In the genomic region with DNA sequence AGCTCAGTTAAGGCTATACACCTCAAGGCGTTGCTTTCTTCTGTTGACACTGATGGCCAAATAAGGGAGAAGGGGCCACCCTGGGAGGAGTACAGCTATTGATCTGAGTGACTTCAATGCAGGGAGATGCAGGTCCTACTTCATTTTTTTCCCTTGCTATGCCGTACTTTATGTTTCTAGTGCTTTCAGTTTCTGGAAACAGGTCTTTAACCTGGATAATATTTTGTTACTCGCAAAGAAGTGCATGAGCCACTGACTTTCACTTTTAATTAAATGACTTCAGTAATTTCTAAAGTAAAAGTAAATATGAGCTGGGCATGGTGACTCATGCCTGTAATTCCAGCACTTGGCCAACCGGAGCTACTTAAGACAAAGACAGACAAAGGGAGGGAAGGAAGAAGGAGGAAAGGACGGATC, we compare ENCODE assay signal across 8 mouse cellular contexts. TPM values are rescaled to one million over a fixed set of nuclear protein-coding genes. Genes with fewer than 3 reads are reported as not detected.
DNase-seq lines count a peak whose midpoint lies in the region; ATAC-seq and TF ChIP-seq lines count a peak whose summit lies in the region.

No protein-coding gene starts in this region.

- peak overlapping the region; percentile 91 for H3K4me3 ChIP-seq in heart, adult 2 months
- H3K4me3 ChIP-seq in limb, embryonic 10.5 days = peak overlapping the region; percentile 82
- H3K4me3 ChIP-seq in midbrain, embryonic 14.5 days (replicated peaks; ENCODE audit: low read depth, low read length) = peak overlapping the region; percentile 85

- H3K79me2 ChIP-seq in heart, adult 2 months (replicated peaks; ENCODE audit: control insufficient read depth, insufficient read depth, low read length) = no peaks in the 10 kb centered on the region

- no peak for TF ChIP-seq POLR2A in heart, adult 2 months (IDR thresholded peaks at IDR 0.05; ENCODE audit: insufficient read depth, low read depth, low read length)

- H3K4me2 ChIP-seq in midbrain, embryonic 14.5 days (ENCODE audit: low read length) = peak overlapping the region; percentile 61

- intact Hi-C loops in heart, adult 2 months (cut with DNase I) = loop anchor here (2.0 to 5.0 kb wide), 3 partner anchors 15 to 279 kb away; partner anchors contain the start of genes Ccdc18, Dr1 and Tmed5

- H3K27me3 ChIP-seq in heart, adult 2 months (ENCODE audit: control insufficient read depth, insufficient read depth, low read length) = no peaks in the 10 kb centered on the region
- H3K27me3 ChIP-seq in limb, embryonic 10.5 days (ENCODE audit: low read depth, poor library complexity, severe bottlenecking) = no peaks in the 10 kb centered on the region
- no peaks in the 10 kb centered on the region for H3K27me3 ChIP-seq in midbrain, embryonic 14.5 days (ENCODE audit: control insufficient read depth, insufficient read depth, low read length)

- no peaks in the 10 kb centered on the region for H3K9me3 ChIP-seq in limb, embryonic 10.5 days (replicated peaks)
- no peaks in the 10 kb centered on the region for H3K9me3 ChIP-seq in midbrain, embryonic 14.5 days (ENCODE audit: control insufficient read depth, low read length)

- H3K27ac ChIP-seq in heart, adult 2 months = peak overlapping the region; percentile 79
- H3K27ac ChIP-seq in limb, embryonic 10.5 days = peak overlapping the region; percentile 92
- peak overlapping the region; percentile 97 for H3K27ac ChIP-seq in midbrain, embryonic 14.5 days (replicated peaks; ENCODE audit: low read depth, low read length)

- H3K9ac ChIP-seq in heart, adult 2 months (ENCODE audit: low read depth, low read length) = 0 out of 2 replicates have a peak overlapping the region, but pooled peaks have one; percentile 31
- peak overlapping the region; percentile 90; the same call in 1 of the 2 replicates for H3K9ac ChIP-seq in midbrain, embryonic 14.5 days (replicated peaks; ENCODE audit: low read length)

- TF ChIP-seq CTCF in heart, adult 2 months (IDR thresholded peaks at IDR 0.05) = no peak

- WGBS in heart, adult 2 months = 12% methylated on average over 5 of the region's 5 CpGs
- WGBS in limb, embryonic 10.5 days = 38% methylated on average over 5 of the region's 5 CpGs
- WGBS in midbrain, embryonic 14.5 days = 19% methylated on average over 5 of the region's 5 CpGs

- peak; percentile 65 for ATAC-seq in erythroid progenitor cell, adult 5-6 weeks (replicated peaks; ENCODE audit: low FRiP score, poor library complexity, severe bottlenecking)
- no peak for ATAC-seq in midbrain, embryonic 14.5 days (ENCODE audit: low FRiP score, low TSS enrichment)

- no peak for TF ChIP-seq EP300 in heart, adult 2 months (IDR thresholded peaks at IDR 0.05; ENCODE audit: insufficient read depth, low read depth, low read length)

- no peaks in the 10 kb centered on the region for H3K36me3 ChIP-seq in heart, adult 2 months (ENCODE audit: control insufficient read depth, insufficient read depth, low read length)
- no peaks in the 10 kb centered on the region for H3K36me3 ChIP-seq in limb, embryonic 10.5 days
- H3K36me3 ChIP-seq in midbrain, embryonic 14.5 days (ENCODE audit: control insufficient read depth, insufficient read depth, low read length) = no peaks in the 10 kb centered on the region

- DNase-seq in heart, adult 2 months = peak in 1 of 2 experiments; percentile 33
- no peak for DNase-seq in heart, adult 18-20 months
- DNase-seq in ES-CJ7 (ENCODE audit: low read depth, low spot score) = peak; percentile 18
- peak; percentile 37 for DNase-seq in limb, embryonic 10.5 days (ENCODE audit: low spot score)
- peak; percentile 40 for DNase-seq in midbrain, embryonic 14.5 days
- no peak for DNase-seq in cerebellum, adult 11-12 months
- no peak for DNase-seq in adrenal gland, postnatal 10 days

- peaks cover 1% of the 10 kb centered on the region; the same call in 1 of the 2 replicates for H3K4me1 ChIP-seq in heart, adult 2 months (ENCODE audit: control insufficient read depth, insufficient read depth, low read length)
- peaks cover 10% of the 10 kb centered on the region for H3K4me1 ChIP-seq in limb, embryonic 10.5 days
- H3K4me1 ChIP-seq in midbrain, embryonic 14.5 days (ENCODE audit: control insufficient read depth, insufficient read depth, low read length) = 0 out of 2 replicates have a peak, but pooled peaks cover 10% of the 10 kb centered on the region

RNA-seq across cellular contexts. Expression of gene Fam69a, which starts 1.0 kb away (rescaled TPM):
- 10 to 100 TPM; 12.9 to 13.1 TPM for total RNA-seq in heart, adult 2 months (2021)
- 1.5 and 2.8 TPM in 2 replicates for polyA plus RNA-seq in heart, adult 2 months (2012; rRNA removed)
- total RNA-seq in heart, adult 18-20 months (2021) = 10 to 100 TPM; 11.7 to 12.5 TPM
- total RNA-seq in erythroid progenitor cell, adult 5-6 weeks (2015; ENCODE audit: low replicate concordance) = 34.4 and 36.8 TPM in 2 replicates
- total RNA-seq in erythroid progenitor cell, adult 5-6 weeks (2017; ENCODE audit: low replicate concordance) = 10.4 and 26.4 TPM in 2 replicates
- 10.8 and 15.8 TPM in 2 replicates for polyA plus RNA-seq in limb, embryonic 10.5 days (2016; fragmentation: Nextera tagmentation; extraction: Ambion mirVana)
- 48.5 and 53.9 TPM in 2 replicates for polyA plus RNA-seq in midbrain, embryonic 14.5 days (2014; fragmentation: Nextera tagmentation; extraction: Ambion mirVana)
- total RNA-seq in adrenal gland, postnatal 10 days (2021) = 10 to 100 TPM; 18.0 to 18.5 TPM

Comparison
In these comparisons a context has a peak if more than half of its experiments do, and no peak if none do; other contexts are left out.
1. DNase-seq: peak in ES-CJ7 (single experiment), limb, embryonic 10.5 days (single experiment) and midbrain, embryonic 14.5 days (single experiment); none in heart, adult 18-20 months (0 of 2), cerebellum, adult 11-12 months (single experiment) and adrenal gland, postnatal 10 days (single experiment).
2. Peak in every context shown above with its lines, with median percentiles within 50 percentile points of each other: H3K27ac ChIP-seq and H3K4me3 ChIP-seq.